Mouse (Mus musculus) limb, embryonic 14.5 days (tissue): ENCODE measurements around the gene Pgrmc1. TPM values are rescaled to one million over a fixed set of nuclear protein-coding genes. Genes with fewer than 3 reads are reported as not detected.
"Not testable (repeated sequence)": the region's sequence is repeated elsewhere in the genome, so short reads cannot be mapped to it uniquely, and the experiment has no call there.

Experiments used
- ATAC-seq: fragments of 200-750 bp; cut with Nextera tagmentation; 2 replicates; pipeline ENCODE4 v1.8.0; 2017; ENCODE audit warnings: low read depth, moderate number of reproducible peaks, moderate TSS enrichment; ENCODE audit not compliant: low FRiP score
- DNase-seq: peaks from one replicate; pipeline ENCODE4 v3.0.0-alpha.2; 2015; ENCODE audit warnings: low spot score
- H3K27ac ChIP-seq: fragments of 300-500 bp; sonication (generic); replicated peaks from 2 replicates; pipeline ENCODE4 v1.5.1; 2014; ENCODE audit warnings: low read depth, mild to moderate bottlenecking, low read length, moderate library complexity, mixed read lengths
- H3K27me3 ChIP-seq: fragments of 300-500 bp; sonication (generic); 2 replicates; pipeline ENCODE4 v1.6.1; 2014; ENCODE audit warnings: low read length, mixed read lengths; ENCODE audit not compliant: control insufficient read depth, insufficient read depth
- H3K36me3 ChIP-seq: fragments of 300-500 bp; sonication (generic); 2 replicates; pipeline ENCODE4 v1.6.1; 2014; ENCODE audit warnings: mild to moderate bottlenecking, low read length, moderate library complexity, mixed read lengths; ENCODE audit not compliant: control insufficient read depth, insufficient read depth
- H3K4me1 ChIP-seq: fragments of 300-500 bp; sonication (generic); 2 replicates; pipeline ENCODE4 v1.6.1; 2014; ENCODE audit warnings: antibody characterized with exemption, low read length, mixed read lengths; ENCODE audit not compliant: control insufficient read depth, insufficient read depth
- H3K4me2 ChIP-seq: fragments of 300-500 bp; sonication (generic); replicated peaks from 2 replicates; pipeline ENCODE4 v1.6.1; 2014; ENCODE audit warnings: low read depth, mild to moderate bottlenecking, low read length, moderate library complexity; ENCODE audit not compliant: severe bottlenecking
- H3K4me3 ChIP-seq: fragments of 300-500 bp; sonication (generic); replicated peaks from 2 replicates; pipeline ENCODE4 v1.5.1; 2014; ENCODE audit warnings: low read length
- H3K9ac ChIP-seq: fragments of 300-500 bp; sonication (generic); 2 replicates; pipeline ENCODE4 v1.6.1; 2014; ENCODE audit warnings: mild to moderate bottlenecking, low read depth, low read length, moderate library complexity; ENCODE audit not compliant: severe bottlenecking
- H3K9me3 ChIP-seq: fragments of 300-500 bp; sonication (generic); 2 replicates; pipeline ENCODE4 v1.6.1; 2016; ENCODE audit warnings: low read length; ENCODE audit not compliant: control insufficient read depth
- POLR2A ChIP-seq: fragments of 200-500 bp; IDR thresholded peaks from 2 replicates; pipeline ENCODE4 v1.8.0; 2012; ENCODE audit warnings: inconsistent platforms, mild to moderate bottlenecking, moderate library complexity, borderline replicate concordance; ENCODE audit not compliant: insufficient read depth, insufficient read length; ENCODE audit errors: extremely low read depth
- WGBS: fragments of 180-500 bp; shearing (Covaris S2); extraction: QIAGEN DNeasy Blood & Tissue Kit; methylation state at CpG from one replicate; pipeline ENCODE4 v1.1.7; 2014; 5-methylcytosine and 5-hydroxymethylcytosine counted together
- polyA plus RNA-seq, 2 experiments: library from polyadenylated mRNA; depleted of rRNA in 1 of 2; stranded (reverse) in 1 of 2; unstranded in 1 of 2; fragments of >200 nt; fragmentation: Nextera tagmentation in 1 of 2; extraction: Ambion mirVana in 1 of 2; gene quantifications; 2 replicates each; pipeline versions ENCODE4 v1.2.1 to v1.2.3; 2012 to 2014

The Pgrmc1 gene
- polyA plus RNA-seq, 2 experiments, result 136 to 296 TPM

GRCm38 (mm10) chrX:36552715-36553114 is 45.3 kb upstream of the Pgrmc1 start:
- DNase-seq, result no peak
- Histone ChIP-seq H3K4me3 (no peak overlapping the region), H3K36me3 (no peaks in the 10 kb centered on the region), H3K27me3 (no peaks in the 10 kb centered on the region), H3K4me2 (no peak overlapping the region), H3K27ac (no peak overlapping the region), H3K9me3 (no peaks in the 10 kb centered on the region), H3K4me1 (peaks cover 4% of the 10 kb centered on the region; the same call in 1 of the 2 replicates), H3K9ac (no peak overlapping the region)
- TF ChIP-seq POLR2A, result no peak
- ATAC-seq, result no peak
- WGBS, result 80% methylated on average over 3 of the region's 3 CpGs

- WGBS, result 49% methylated on average over 2 of the region's 2 CpGs
Measured at GRCm38 (mm10) chrX:36555196-36555595, 42.8 kb upstream of the Pgrmc1 start.

GRCm38 (mm10) chrX:36560170-36560569 is 37.8 kb upstream of the Pgrmc1 start:
- no peaks in the 10 kb centered on the region for H3K36me3 ChIP-seq
- no peaks in the 10 kb centered on the region for H3K27me3 ChIP-seq
- H3K4me2 ChIP-seq, result no peak overlapping the region
- H3K27ac ChIP-seq, result no peak overlapping the region
- H3K4me3 ChIP-seq, result no peak overlapping the region
- no peak for TF ChIP-seq POLR2A
- WGBS, result 86% methylated on average over 4 of the region's 4 CpGs
- DNase-seq (no peak), ATAC-seq (no peak)
- H3K9me3 ChIP-seq, result no peaks in the 10 kb centered on the region
- H3K9ac ChIP-seq, result no peak overlapping the region
- no peaks in the 10 kb centered on the region for H3K4me1 ChIP-seq

More at GRCm38 (mm10) chrX:36555196-36555595, 42.8 kb upstream of the Pgrmc1 start:
- H3K9me3 ChIP-seq, H3K4me2 ChIP-seq, H3K36me3 ChIP-seq, ATAC-seq, H3K27me3 ChIP-seq, DNase-seq, H3K4me1 ChIP-seq, H3K27ac ChIP-seq, H3K9ac ChIP-seq, H3K4me3 ChIP-seq: not testable (repeated sequence)

DNA sequence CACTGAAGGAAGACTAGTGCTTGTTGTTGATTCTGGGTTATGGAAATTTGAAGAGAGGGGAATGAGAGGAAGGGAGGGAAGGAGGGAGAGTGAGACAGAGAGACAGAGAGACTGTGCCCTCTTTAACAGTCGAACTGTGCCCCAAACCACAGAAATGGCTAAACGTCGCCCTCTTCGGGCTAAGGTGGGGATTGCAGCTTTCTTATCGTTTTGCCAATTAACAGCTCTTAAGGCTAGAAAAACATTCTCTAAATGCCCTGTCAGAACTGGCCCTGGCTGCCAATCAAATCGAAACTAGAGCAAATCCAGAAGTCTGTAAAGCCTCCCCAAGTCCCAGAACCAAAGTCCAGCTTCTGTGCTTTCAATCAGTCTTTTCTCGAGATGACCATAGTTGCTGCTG is 36.4 kb upstream of the Pgrmc1 start:
- no peaks in the 10 kb centered on the region for H3K9me3 ChIP-seq
- no peak overlapping the region for H3K27ac ChIP-seq
- no peak for TF ChIP-seq POLR2A
- no peak overlapping the region for H3K4me3 ChIP-seq
- no peaks in the 10 kb centered on the region for H3K27me3 ChIP-seq
- H3K36me3 ChIP-seq, result no peaks in the 10 kb centered on the region
- H3K4me1 ChIP-seq, result no peaks in the 10 kb centered on the region
- ATAC-seq (no peak), DNase-seq (peak; percentile 70)
- H3K9ac ChIP-seq, result no peak overlapping the region
- no peak overlapping the region for H3K4me2 ChIP-seq
- WGBS, result 18% methylated on average over 7 of the region's 7 CpGs

DNA sequence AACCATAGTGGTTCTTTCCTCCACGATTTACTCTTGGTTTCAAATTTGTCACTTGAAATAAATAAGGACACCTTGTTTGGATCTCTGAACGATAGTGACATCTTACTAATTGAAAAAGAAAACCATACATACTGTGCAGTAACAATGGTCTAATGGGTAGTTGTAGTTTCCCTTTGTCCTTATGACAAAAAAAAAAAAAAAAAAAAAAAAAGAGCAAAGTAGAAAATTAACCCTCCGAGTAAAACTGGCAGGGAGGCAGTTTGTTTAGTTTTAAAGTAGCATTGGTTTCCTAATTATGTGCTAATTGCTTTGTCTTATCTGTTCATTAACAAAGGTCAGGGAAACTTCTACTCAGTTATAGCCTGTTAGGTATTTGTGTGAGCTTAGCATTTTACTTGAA is 35.9 kb upstream of the Pgrmc1 start:
- TF ChIP-seq POLR2A, result no peak
- H3K36me3 ChIP-seq, result no peaks in the 10 kb centered on the region
- no peak overlapping the region for H3K4me2 ChIP-seq
- H3K27ac ChIP-seq, result no peak overlapping the region
- H3K27me3 ChIP-seq, result no peaks in the 10 kb centered on the region
- no peaks in the 10 kb centered on the region for H3K9me3 ChIP-seq
- no peaks in the 10 kb centered on the region for H3K4me1 ChIP-seq
- H3K4me3 ChIP-seq, result no peak overlapping the region
- DNase-seq, result no peak
- WGBS, result 37% methylated on average over 3 of the region's 3 CpGs
- no peak for ATAC-seq
- no peak overlapping the region for H3K9ac ChIP-seq

GRCm38 (mm10) chrX:36586629-36587303 is 11.2 kb upstream of the Pgrmc1 start:
- no peak overlapping the region for H3K27ac ChIP-seq
- H3K4me1 ChIP-seq, result no peaks in the 10 kb centered on the region
- H3K9ac ChIP-seq, result no peak overlapping the region
- H3K27me3 ChIP-seq, result no peaks in the 10 kb centered on the region
- ATAC-seq (no peak), DNase-seq (no peak)
- 58% methylated on average over 1 of the region's 1 CpGs for WGBS
- no peak overlapping the region for H3K4me2 ChIP-seq
- no peaks in the 10 kb centered on the region for H3K36me3 ChIP-seq
- H3K4me3 ChIP-seq, result no peak overlapping the region
- TF ChIP-seq POLR2A, result no peak
- H3K9me3 ChIP-seq, result no peaks in the 10 kb centered on the region
